Comparison of ENCODE assay signal across 8 mouse cellular contexts in the genomic region with DNA sequence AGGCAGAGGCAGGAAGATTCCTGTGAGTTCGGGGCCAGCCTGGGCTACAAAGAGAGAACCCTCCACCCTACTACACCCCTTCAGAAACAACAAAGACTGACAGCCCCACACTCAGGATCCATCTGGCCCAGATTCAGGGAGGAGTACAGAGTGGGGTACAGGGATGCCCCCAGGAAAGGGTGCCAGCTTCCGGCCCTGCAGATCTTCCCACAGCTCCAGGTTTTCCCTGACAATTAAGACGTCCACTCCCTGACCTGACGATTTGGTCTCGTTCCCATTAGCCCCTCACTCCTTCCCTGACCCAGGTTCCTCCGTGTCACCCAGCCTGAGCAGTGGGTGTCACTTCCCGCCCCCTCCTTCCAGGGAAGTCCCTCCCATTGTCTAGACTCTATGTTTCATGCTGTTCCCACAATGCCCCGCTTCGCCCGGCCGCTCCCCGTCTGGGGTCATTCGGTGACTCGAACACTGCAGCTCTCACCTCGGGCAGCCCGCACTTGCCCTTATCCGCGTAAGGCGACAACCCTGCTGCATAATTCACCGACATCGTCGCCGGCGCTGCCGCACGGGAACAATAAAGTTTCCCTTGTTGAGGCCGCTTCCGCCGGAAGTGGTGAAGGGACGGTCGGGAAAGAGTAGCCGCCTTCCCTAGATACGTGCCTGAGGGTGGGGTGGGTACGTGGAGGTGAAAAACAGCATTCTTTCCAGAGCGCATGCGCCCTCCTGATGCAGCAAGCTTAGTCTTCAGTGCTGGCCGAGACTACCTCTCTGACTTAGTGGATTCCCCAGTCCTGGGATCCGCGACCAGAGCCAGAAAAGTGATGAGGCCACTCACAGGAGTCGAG. TPM values are rescaled to one million over a fixed set of nuclear protein-coding genes. Genes with fewer than 3 reads are reported as not detected.
A peak's percentile ranks its signal among the peaks of the same experiment; 100 is the strongest.
DNase-seq lines count a peak whose midpoint lies in the region; ATAC-seq and TF ChIP-seq lines count a peak whose summit lies in the region.

A gene (minus strand): TSS at position 804 of the 842 bp plus-strand sequence.

- no peak for TF ChIP-seq CTCF in heart, adult 2 months (IDR thresholded peaks at IDR 0.05)

- peak; percentile 93 for DNase-seq in 3134 (ENCODE audit: extremely low read depth, insufficient read length, low spot score)
- peak; percentile 93 to 94 for DNase-seq in adrenal gland, postnatal 36 days
- peak; percentile 92 to 94 for DNase-seq in heart, adult 2 months
- peak; percentile 92 to 96 for DNase-seq in kidney, adult 8-10 months
- peak; percentile 85 to 92 for DNase-seq in spleen, postnatal 10 days (ENCODE audit: low spot score in 2 of 2)

- H3K36me3 ChIP-seq in embryonic facial prominence, embryonic 13.5 days, result peaks cover 42% of the 10 kb centered on the region
- H3K36me3 ChIP-seq in heart, adult 2 months (ENCODE audit: control insufficient read depth, insufficient read depth, low read length), result no peaks in the 10 kb centered on the region
- peaks cover 37% of the 10 kb centered on the region for H3K36me3 ChIP-seq in limb, embryonic 13.5 days
- H3K36me3 ChIP-seq in midbrain, embryonic 16.5 days (ENCODE audit: control insufficient read depth, insufficient read depth, low read length), result peaks cover 12% of the 10 kb centered on the region; the same call in 1 of the 2 replicates

- peak; percentile 75 for TF ChIP-seq EP300 in heart, adult 2 months (IDR thresholded peaks at IDR 0.05; ENCODE audit: insufficient read depth, low read depth, low read length)

- H3K9ac ChIP-seq in embryonic facial prominence, embryonic 13.5 days, result peak within 1 kb of the TSS; percentile 84
- H3K9ac ChIP-seq in heart, adult 2 months (ENCODE audit: low read depth, low read length), result peak within 1 kb of the TSS; percentile 84
- peak within 1 kb of the TSS; percentile 81 for H3K9ac ChIP-seq in limb, embryonic 13.5 days
- peak within 1 kb of the TSS; percentile 78 for H3K9ac ChIP-seq in midbrain, embryonic 16.5 days (ENCODE audit: low read depth, low read length)

- intact Hi-C loops in heart, adult 2 months (cut with DNase I), result loop anchor here (2.0 to 5.0 kb wide), 3 partner anchors 16 to 550 kb away; a partner anchor contains a TSS

- peak; percentile 96 for TF ChIP-seq POLR2A in heart, adult 2 months (IDR thresholded peaks at IDR 0.05; ENCODE audit: insufficient read depth, low read depth, low read length)

- ATAC-seq in embryonic facial prominence, embryonic 13.5 days (ENCODE audit: insufficient number of reproducible peaks, insufficient read depth, low FRiP score, low TSS enrichment, low read depth), result peak; percentile 78
- peak; percentile 88 for ATAC-seq in limb, embryonic 13.5 days (ENCODE audit: low FRiP score, low read depth)
- peak; percentile 88 for ATAC-seq in midbrain, embryonic 16.5 days

- H3K4me1 ChIP-seq in embryonic facial prominence, embryonic 13.5 days, result peaks cover 17% of the 10 kb centered on the region
- peaks cover 5% of the 10 kb centered on the region for H3K4me1 ChIP-seq in heart, adult 2 months (ENCODE audit: control insufficient read depth, insufficient read depth, low read length)
- peaks cover 19% of the 10 kb centered on the region for H3K4me1 ChIP-seq in limb, embryonic 13.5 days
- peaks cover 17% of the 10 kb centered on the region for H3K4me1 ChIP-seq in midbrain, embryonic 16.5 days (ENCODE audit: control insufficient read depth, insufficient read depth, low read length)

- no peaks in the 10 kb centered on the region for H3K79me2 ChIP-seq in heart, adult 2 months (replicated peaks; ENCODE audit: control insufficient read depth, insufficient read depth, low read length)

- H3K27me3 ChIP-seq in embryonic facial prominence, embryonic 13.5 days, result no peaks in the 10 kb centered on the region
- H3K27me3 ChIP-seq in heart, adult 2 months (ENCODE audit: control insufficient read depth, insufficient read depth, low read length), result no peaks in the 10 kb centered on the region
- H3K27me3 ChIP-seq in limb, embryonic 13.5 days, result no peaks in the 10 kb centered on the region
- H3K27me3 ChIP-seq in midbrain, embryonic 16.5 days (ENCODE audit: control insufficient read depth, insufficient read depth, low read depth, low read length), result no peaks in the 10 kb centered on the region

- peak within 1 kb of the TSS; percentile 95 for H3K27ac ChIP-seq in embryonic facial prominence, embryonic 13.5 days
- peak within 1 kb of the TSS; percentile 95 for H3K27ac ChIP-seq in heart, adult 2 months
- peak within 1 kb of the TSS; percentile 92 for H3K27ac ChIP-seq in limb, embryonic 13.5 days
- H3K27ac ChIP-seq in midbrain, embryonic 16.5 days (ENCODE audit: low read length), result peak within 1 kb of the TSS; percentile 89

- H3K4me2 ChIP-seq in embryonic facial prominence, embryonic 13.5 days, result peak within 1 kb of the TSS; percentile 81
- peak within 1 kb of the TSS; percentile 85 for H3K4me2 ChIP-seq in limb, embryonic 13.5 days (replicated peaks)
- H3K4me2 ChIP-seq in midbrain, embryonic 16.5 days (ENCODE audit: low read length), result peak within 1 kb of the TSS; percentile 84

- no peaks in the 10 kb centered on the region for H3K9me3 ChIP-seq in embryonic facial prominence, embryonic 13.5 days
- H3K9me3 ChIP-seq in limb, embryonic 13.5 days, result no peaks in the 10 kb centered on the region
- H3K9me3 ChIP-seq in midbrain, embryonic 16.5 days (replicated peaks; ENCODE audit: control insufficient read depth, low read length, poor library complexity, severe bottlenecking), result no peaks in the 10 kb centered on the region

- WGBS in embryonic facial prominence, embryonic 13.5 days, result 4% methylated on average over 40 of the region's 40 CpGs
- WGBS in heart, adult 2 months, result 4% methylated on average over 40 of the region's 40 CpGs
- 4% methylated on average over 40 of the region's 40 CpGs for WGBS in limb, embryonic 13.5 days
- WGBS in midbrain, embryonic 16.5 days, result 5% methylated on average over 40 of the region's 40 CpGs

- H3K4me3 ChIP-seq in embryonic facial prominence, embryonic 13.5 days, result peak within 1 kb of the TSS; percentile 73
- H3K4me3 ChIP-seq in heart, adult 2 months, result peak within 1 kb of the TSS; percentile 70
- peak within 1 kb of the TSS; percentile 73 for H3K4me3 ChIP-seq in limb, embryonic 13.5 days
- peak within 1 kb of the TSS; percentile 68 for H3K4me3 ChIP-seq in midbrain, embryonic 16.5 days (ENCODE audit: low read depth, low read length)

RNA-seq across cellular contexts. Expression of the gene that starts here (rescaled TPM):
- 10 to 100 TPM; 17.6 to 20.8 TPM for total RNA-seq in adrenal gland, postnatal 36 days (2021)
- polyA plus RNA-seq in embryonic facial prominence, embryonic 13.5 days (2015; fragmentation: Nextera tagmentation; extraction: Ambion mirVana), result 52.7 and 54.9 TPM in 2 replicates
- total RNA-seq in heart, adult 2 months (2021), result 1 to 10 TPM; 7.0 to 7.9 TPM
- 11.5 and 15.4 TPM in 2 replicates for polyA plus RNA-seq in heart, adult 2 months (2012; rRNA removed)
- polyA plus RNA-seq in limb, embryonic 13.5 days (2015; fragmentation: Nextera tagmentation; extraction: Ambion mirVana), result 60.3 and 61.9 TPM in 2 replicates
- polyA plus RNA-seq in midbrain, embryonic 16.5 days (2015; fragmentation: Nextera tagmentation; extraction: Ambion mirVana), result 51.3 and 52.3 TPM in 2 replicates

Comparison
In these comparisons a context has a peak if more than half of its experiments do, and no peak if none do; other contexts are left out.
1. Peak in every context shown above with its lines: DNase-seq, ATAC-seq, H3K4me3 ChIP-seq and H3K27ac ChIP-seq.